Mouse (Mus musculus) G1E-ER4 (cell line): Measurements from ENCODE around the gene 1500009C09Rik. TPM values are rescaled to one million over a fixed set of nuclear protein-coding genes. Genes with fewer than 3 reads are reported as not detected.

Experiments used
- GATA1 ChIP-seq: IDR thresholded peaks from one replicate; pipeline ENCODE4 v1.8.0; 2012; ENCODE audit warnings: low read length, inconsistent platforms
- polyA plus RNA-seq: library from polyadenylated mRNA; stranded (reverse); fragments of >175 nt; gene quantifications from 2 replicates; pipeline ENCODE4 v1.2.3, GENCODE M21; 2012

The 1500009C09Rik gene
- polyA plus RNA-seq, result not detected in 2 replicates

- no peak for TF ChIP-seq GATA1
These were observed at the start of gene 1500009C09Rik for GRCm38 (mm10) chr15:82252097-82252496. Gene 1500009C09Rik (plus strand): TSS chr15:82252397.

GRCm38 (mm10) chr15:82203090-82203489 is 49.1 kb upstream of the 1500009C09Rik start:
- TF ChIP-seq GATA1, result no peak

- TF ChIP-seq GATA1, result no peak
These were observed 48.4 kb upstream of the 1500009C09Rik start for GRCm38 (mm10) chr15:82203611-82204351.

GRCm38 (mm10) chr15:82204680-82205371 is 47.4 kb upstream of the 1500009C09Rik start:
- no peak for TF ChIP-seq GATA1

GRCm38 (mm10) chr15:82206365-82207104 is 45.7 kb upstream of the 1500009C09Rik start:
- TF ChIP-seq GATA1, result no peak

- no peak for TF ChIP-seq GATA1
These were observed 45.1 kb upstream of the 1500009C09Rik start for GRCm38 (mm10) chr15:82207105-82207459.

- no peak for TF ChIP-seq GATA1
These were observed 44.5 kb upstream of the 1500009C09Rik start for GRCm38 (mm10) chr15:82207504-82208219.

GRCm38 (mm10) chr15:82208307-82208706 is 43.9 kb upstream of the 1500009C09Rik start:
- TF ChIP-seq GATA1, result no peak

GRCm38 (mm10) chr15:82209295-82210050 is 42.7 kb upstream of the 1500009C09Rik start:
- no peak for TF ChIP-seq GATA1

- TF ChIP-seq GATA1, result no peak
These were observed 41.4 kb upstream of the 1500009C09Rik start for GRCm38 (mm10) chr15:82210801-82211200.

- TF ChIP-seq GATA1, result no peak
These were observed 40.9 kb upstream of the 1500009C09Rik start for GRCm38 (mm10) chr15:82211281-82211680.

- TF ChIP-seq GATA1, result no peak
These were observed 40.1 kb upstream of the 1500009C09Rik start for GRCm38 (mm10) chr15:82211911-82212751.

- TF ChIP-seq GATA1, result no peak
These were observed 39.5 kb upstream of the 1500009C09Rik start, which contains the start of gene Shisa8 for GRCm38 (mm10) chr15:82212752-82213063. Gene Shisa8 (minus strand): TSS chr15:82212815.

GRCm38 (mm10) chr15:82213222-82213621 is 39.0 kb upstream of the 1500009C09Rik start:
- TF ChIP-seq GATA1, result no peak
